Mouse (Mus musculus): Measurements from ENCODE around the gene Dnah8.

The Dnah8 gene

GRCm38 (mm10) chr17:30871040-30871439, 246.9 kb downstream of the Dnah8 start:
- DNase-seq (ENCODE audit: low read depth, low spot score) = no peak

GRCm38 (mm10) chr17:30874276-30874675, 250.1 kb downstream of the Dnah8 start:
- no peak for DNase-seq (ENCODE audit: low read depth, low spot score)

- no peak for DNase-seq (ENCODE audit: low read depth, low spot score)
These were observed 253.3 kb downstream of the Dnah8 start for GRCm38 (mm10) chr17:30877456-30877855.

- DNase-seq (ENCODE audit: low read depth, low spot score) = no peak
These were observed 254.5 kb downstream of the Dnah8 start for GRCm38 (mm10) chr17:30878626-30879025.

GRCm38 (mm10) chr17:30880391-30880790, 256.2 kb downstream of the Dnah8 start:
- no peak for DNase-seq (ENCODE audit: low read depth, low spot score)

GRCm38 (mm10) chr17:30881001-30881400, 256.8 kb downstream of the Dnah8 start:
- no peak for DNase-seq (ENCODE audit: low read depth, low spot score)

GRCm38 (mm10) chr17:30882206-30882605, 258.1 kb downstream of the Dnah8 start:
- no peak for DNase-seq (ENCODE audit: low read depth, low spot score)

GRCm38 (mm10) chr17:30883534-30883933, 259.4 kb downstream of the Dnah8 start:
- DNase-seq (ENCODE audit: low read depth, low spot score) = no peak

GRCm38 (mm10) chr17:30892086-30892485, 267.9 kb downstream of the Dnah8 start:
- peak; percentile 77 for DNase-seq (ENCODE audit: low read depth, low spot score)

- DNase-seq (ENCODE audit: low read depth, low spot score) = peak; percentile 65
These were observed 268.6 kb downstream of the Dnah8 start for GRCm38 (mm10) chr17:30892730-30893129.

GRCm38 (mm10) chr17:30897075-30897474, 272.9 kb downstream of the Dnah8 start:
- no peak for DNase-seq (ENCODE audit: low read depth, low spot score)

GRCm38 (mm10) chr17:30901627-30902026, 277.5 kb downstream of the Dnah8 start, which contains the start of gene Glp1r:
TSS of gene Glp1r (plus strand) at chr17:30901817.
- DNase-seq (ENCODE audit: low read depth, low spot score) = no peak

GRCm38 (mm10) chr17:30904096-30904495, 279.9 kb downstream of the Dnah8 start:
- no peak for DNase-seq (ENCODE audit: low read depth, low spot score)

GRCm38 (mm10) chr17:30907577-30907976, 283.4 kb downstream of the Dnah8 start:
- DNase-seq (ENCODE audit: low read depth, low spot score) = no peak

GRCm38 (mm10) chr17:30910866-30911731, 286.9 kb downstream of the Dnah8 start:
- peak; percentile 39 for DNase-seq (ENCODE audit: low read depth, low spot score)

- no peak for DNase-seq (ENCODE audit: low read depth, low spot score)
These were observed 287.6 kb downstream of the Dnah8 start for GRCm38 (mm10) chr17:30911732-30912088.

- no peak for DNase-seq (ENCODE audit: low read depth, low spot score)
These were observed 288.4 kb downstream of the Dnah8 start for GRCm38 (mm10) chr17:30912536-30912935.

- DNase-seq (ENCODE audit: low read depth, low spot score) = no peak
These were observed 290.1 kb downstream of the Dnah8 start for GRCm38 (mm10) chr17:30914264-30914663.

- no peak for DNase-seq (ENCODE audit: low read depth, low spot score)
These were observed 299.4 kb downstream of the Dnah8 start for GRCm38 (mm10) chr17:30923566-30923965.
